Mouse (Mus musculus): ENCODE data around the gene Mavs. TPM values are rescaled to one million over a fixed set of nuclear protein-coding genes. Genes with fewer than 3 reads are reported as not detected.

Mavs gene
- polyA plus RNA-seq, 1 experiment, result 57.1 TPM

- H3K27ac ChIP-seq (replicated peaks; ENCODE audit: low read depth, low read length), result no peak overlapping the region
- peaks cover 13% of the 10 kb centered on the region for H3K4me1 ChIP-seq (ENCODE audit: control insufficient read depth, insufficient read depth, insufficient read length, low read length)
- no peak overlapping the region for H3K4me3 ChIP-seq (ENCODE audit: insufficient read depth, low read depth, low read length)
Observed at GRCm38 (mm10) chr2:131264027-131264426, 30.2 kb downstream of the Mavs start.

- Histone ChIP-seq H3K27ac (replicated peaks; ENCODE audit: low read depth, low read length) (0 out of 2 replicates have a peak overlapping the region, but pooled peaks have one; percentile 9), H3K4me1 (ENCODE audit: control insufficient read depth, insufficient read depth, insufficient read length, low read length) (peaks cover 13% of the 10 kb centered on the region), H3K4me3 (ENCODE audit: insufficient read depth, low read depth, low read length) (no peak overlapping the region)
Observed at GRCm38 (mm10) chr2:131265056-131265455, 31.2 kb downstream of the Mavs start.

- Histone ChIP-seq H3K4me3 (ENCODE audit: insufficient read depth, low read depth, low read length) (no peak overlapping the region), H3K4me1 (ENCODE audit: control insufficient read depth, insufficient read depth, insufficient read length, low read length) (no peaks in the 10 kb centered on the region), H3K27ac (replicated peaks; ENCODE audit: low read depth, low read length) (no peak overlapping the region)
Observed at GRCm38 (mm10) chr2:131275493-131275892, 41.6 kb downstream of the Mavs start.

- Histone ChIP-seq H3K27ac (replicated peaks; ENCODE audit: low read depth, low read length) (no peak overlapping the region), H3K4me3 (ENCODE audit: insufficient read depth, low read depth, low read length) (no peak overlapping the region), H3K4me1 (ENCODE audit: control insufficient read depth, insufficient read depth, insufficient read length, low read length) (no peaks in the 10 kb centered on the region)
Observed at GRCm38 (mm10) chr2:131276722-131277121, 42.9 kb downstream of the Mavs start.

- Histone ChIP-seq H3K4me3 (ENCODE audit: insufficient read depth, low read depth, low read length) (no peak overlapping the region), H3K27ac (replicated peaks; ENCODE audit: low read depth, low read length) (no peak overlapping the region)
Observed at GRCm38 (mm10) chr2:131281596-131281995, 47.7 kb downstream of the Mavs start.

GRCm38 (mm10) chr2:131286276-131286675 lies 52.4 kb downstream of the Mavs start:
- no peak overlapping the region for H3K27ac ChIP-seq (replicated peaks; ENCODE audit: low read depth, low read length)
- H3K4me1 ChIP-seq (ENCODE audit: control insufficient read depth, insufficient read depth, insufficient read length, low read length), result no peaks in the 10 kb centered on the region
- H3K4me3 ChIP-seq (ENCODE audit: insufficient read depth, low read depth, low read length), result no peak overlapping the region

More at GRCm38 (mm10) chr2:131281596-131281995, 47.7 kb downstream of the Mavs start:
- no peaks in the 10 kb centered on the region for H3K4me1 ChIP-seq (ENCODE audit: control insufficient read depth, insufficient read depth, insufficient read length, low read length)

- no peaks in the 10 kb centered on the region for H3K4me1 ChIP-seq (ENCODE audit: control insufficient read depth, insufficient read depth, insufficient read length, low read length)
- H3K27ac ChIP-seq (replicated peaks; ENCODE audit: low read depth, low read length), result no peak overlapping the region
- H3K4me3 ChIP-seq (ENCODE audit: insufficient read depth, low read depth, low read length), result no peak overlapping the region
Observed at GRCm38 (mm10) chr2:131290669-131291068, 56.8 kb downstream of the Mavs start.

- H3K27ac ChIP-seq (replicated peaks; ENCODE audit: low read depth, low read length), result no peak overlapping the region
- H3K4me3 ChIP-seq (ENCODE audit: insufficient read depth, low read depth, low read length), result no peak overlapping the region
- H3K4me1 ChIP-seq (ENCODE audit: control insufficient read depth, insufficient read depth, insufficient read length, low read length), result peaks cover 4% of the 10 kb centered on the region; the same call in 1 of the 2 replicates
Observed at GRCm38 (mm10) chr2:131296746-131297261, 62.9 kb downstream of the Mavs start.

Other genes with a start within 250 kb of the Mavs start
- 9.6 and 10.9 TPM in 2 replicates for gene Gfra4, start 191.0 kb upstream of the Mavs start, polyA plus RNA-seq (2012; ENCODE audit: insufficient read depth, insufficient read length, missing spikeins)
- gene Adam33, start 170.2 kb upstream of the Mavs start, polyA plus RNA-seq (2012; ENCODE audit: insufficient read depth, insufficient read length, missing spikeins), result 1.3 and 2.3 TPM in 2 replicates
- 1.0 and 1.2 TPM in 2 replicates for gene Siglec1, start 147.3 kb upstream of the Mavs start, polyA plus RNA-seq (2012; ENCODE audit: insufficient read depth, insufficient read length, missing spikeins)
- gene Hspa12b, start 106.8 kb upstream of the Mavs start, polyA plus RNA-seq (2012; ENCODE audit: insufficient read depth, insufficient read length, missing spikeins), result 7.0 and 9.6 TPM in 2 replicates
- not detected in 2 replicates for gene Gm11037, start 100.6 kb upstream of the Mavs start, polyA plus RNA-seq (2012; ENCODE audit: insufficient read depth, insufficient read length, missing spikeins)
- 426 and 428 TPM in 2 replicates for gene 1700037H04Rik, start 74.0 kb upstream of the Mavs start, polyA plus RNA-seq (2012; ENCODE audit: insufficient read depth, insufficient read length, missing spikeins)
- 78.2 and 99.0 TPM in 2 replicates for gene Cenpb, start 54.0 kb upstream of the Mavs start, polyA plus RNA-seq (2012; ENCODE audit: insufficient read depth, insufficient read length, missing spikeins)
- gene Cdc25b, start 47.1 kb upstream of the Mavs start, polyA plus RNA-seq (2012; ENCODE audit: insufficient read depth, insufficient read length, missing spikeins), result 2.4 and 2.5 TPM in 2 replicates
- gene Spef1, start 46.8 kb upstream of the Mavs start, polyA plus RNA-seq (2012; ENCODE audit: insufficient read depth, insufficient read length, missing spikeins), result 5.3 and 9.2 TPM in 2 replicates
- 15.9 and 26.0 TPM in 2 replicates for gene Ap5s1, start 27.0 kb upstream of the Mavs start, polyA plus RNA-seq (2012; ENCODE audit: insufficient read depth, insufficient read length, missing spikeins)
- 23.4 and 38.5 TPM in 2 replicates for gene Pank2, start 28.4 kb downstream of the Mavs start, polyA plus RNA-seq (2012; ENCODE audit: insufficient read depth, insufficient read length, missing spikeins)
- 8.5 and 13.8 TPM in 2 replicates for gene Rnf24, start 118.8 kb downstream of the Mavs start, polyA plus RNA-seq (2012; ENCODE audit: insufficient read depth, insufficient read length, missing spikeins)